Mouse (Mus musculus) thymus, adult 2 months (tissue): ENCODE measurements around the gene Best2. TPM values are rescaled to one million over a fixed set of nuclear protein-coding genes. Genes with fewer than 3 reads are reported as not detected.

Experiments used
- DNase-seq: peaks from one replicate; pipeline ENCODE4 v3.0.0; 2021
- H3K27ac ChIP-seq: fragments of 200-500 bp; 2 replicates; pipeline ENCODE4 v1.5.1; 2012; ENCODE audit warnings: low read length, control low read depth; ENCODE audit not compliant: control insufficient read depth, insufficient read depth
- H3K27me3 ChIP-seq: fragments of 200-500 bp; 2 replicates; pipeline ENCODE4 v1.6.1; 2012; ENCODE audit warnings: mild to moderate bottlenecking, low read length, moderate library complexity, mixed read lengths; ENCODE audit not compliant: control insufficient read depth, insufficient read depth
- H3K36me3 ChIP-seq: fragments of 200-500 bp; 2 replicates; pipeline ENCODE4 v1.6.1; 2012; ENCODE audit warnings: mild to moderate bottlenecking, low read length, moderate library complexity; ENCODE audit not compliant: control insufficient read depth, insufficient read depth
- H3K4me1 ChIP-seq: fragments of 200-500 bp; replicated peaks from 2 replicates; pipeline ENCODE4 v1.6.1; 2012; ENCODE audit warnings: low read length; ENCODE audit not compliant: control insufficient read depth, insufficient read depth
- H3K4me3 ChIP-seq: fragments of 200-500 bp; 2 replicates; pipeline ENCODE4 v1.5.1; 2012; ENCODE audit warnings: mild to moderate bottlenecking, low read length, control low read depth, moderate library complexity; ENCODE audit not compliant: control insufficient read depth, insufficient read depth
- CTCF ChIP-seq: fragments of 200-500 bp; IDR thresholded peaks from 2 replicates; pipeline ENCODE4 v1.5.1; 2012; ENCODE audit warnings: mild to moderate bottlenecking, control low read depth, low read length, moderate library complexity, borderline replicate concordance; ENCODE audit not compliant: control insufficient read depth, poor library complexity, insufficient read depth; ENCODE audit errors: extremely low read depth
- POLR2A ChIP-seq: fragments of 200-500 bp; IDR thresholded peaks from 2 replicates; pipeline ENCODE4 v1.6.1; 2012; ENCODE audit warnings: mild to moderate bottlenecking, low read length, control low read depth, moderate library complexity; ENCODE audit not compliant: control insufficient read depth, poor library complexity, insufficient read depth; ENCODE audit errors: extremely low read depth
- WGBS: fragments of 180-500 bp; shearing (Covaris S2); methylation state at CpG from one replicate; pipeline ENCODE4 v1.1.7; 2018; 5-methylcytosine and 5-hydroxymethylcytosine counted together
- polyA plus RNA-seq: library from polyadenylated mRNA; depleted of rRNA; stranded (reverse); fragments of >200 nt; gene quantifications from 2 replicates; pipeline ENCODE4 v1.2.3, GENCODE M21; 2012; rRNA removed

The Best2 gene
- polyA plus RNA-seq, 1 experiment, result 0.67 TPM

DNA sequence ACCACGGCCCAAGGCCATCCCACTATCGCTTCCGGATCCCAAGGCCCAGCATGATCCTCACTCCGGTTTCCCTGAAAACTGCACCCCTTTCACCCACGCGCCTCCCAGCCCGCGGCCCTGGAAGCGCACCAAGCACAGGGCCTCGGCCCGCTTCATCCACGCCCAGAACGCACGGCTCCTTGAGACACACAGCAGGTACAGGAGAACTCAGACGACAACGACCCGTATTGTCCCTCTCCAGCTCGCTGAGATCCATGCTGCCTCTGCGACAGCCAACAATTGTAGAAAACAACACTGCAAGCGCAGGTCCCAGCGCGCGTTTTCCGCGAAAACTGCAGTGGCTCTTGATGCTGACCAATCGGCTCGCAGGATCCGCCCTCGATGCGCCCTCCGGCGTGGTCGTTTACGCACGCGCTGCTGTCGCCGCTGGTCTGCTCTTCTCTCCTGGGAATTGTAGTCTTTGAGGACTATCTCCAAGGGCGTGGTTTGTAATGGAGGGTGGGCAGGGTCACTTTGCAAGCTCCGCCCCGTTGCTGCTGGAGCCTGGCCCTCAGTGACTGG lies 48.5 kb downstream of the Best2 start:
- 0 out of 2 replicates have a peak overlapping the region, but pooled peaks have one; percentile 9 for H3K27ac ChIP-seq
- TF ChIP-seq CTCF (no peak), POLR2A (peak; percentile 55; the same call in 1 of the 2 replicates)

GRCm38 (mm10) chr8:84963952-84964351 lies 50.4 kb downstream of the Best2 start:
- H3K4me1 ChIP-seq, result peaks cover 23% of the 10 kb centered on the region
- 94% methylated on average over 4 of the region's 4 CpGs for WGBS
- no peak overlapping the region for H3K4me3 ChIP-seq
- no peak overlapping the region for H3K27ac ChIP-seq
- DNase-seq, result no peak
- H3K27me3 ChIP-seq, result no peaks in the 10 kb centered on the region
- no peaks in the 10 kb centered on the region for H3K36me3 ChIP-seq
- TF ChIP-seq CTCF (no peak), POLR2A (no peak)

More for the DNA sequence above, 48.5 kb downstream of the Best2 start:
- Histone ChIP-seq H3K36me3 (no peaks in the 10 kb centered on the region), H3K4me1 (peaks cover 30% of the 10 kb centered on the region), H3K4me3 (peak overlapping the region; percentile 76), H3K27me3 (no peaks in the 10 kb centered on the region)
- under 1% methylated on average over 41 of the region's 41 CpGs for WGBS
- DNase-seq, result peak; percentile 87

- H3K4me3 ChIP-seq, result no peak overlapping the region
- no peaks in the 10 kb centered on the region for H3K27me3 ChIP-seq
- 95% methylated on average over 7 of the region's 7 CpGs for WGBS
- no peak for DNase-seq
- no peak overlapping the region for H3K27ac ChIP-seq
- no peaks in the 10 kb centered on the region for H3K4me1 ChIP-seq
- TF ChIP-seq POLR2A (no peak), CTCF (no peak)
- no peaks in the 10 kb centered on the region for H3K36me3 ChIP-seq
Measured at GRCm38 (mm10) chr8:84959811-84960210, 54.5 kb downstream of the Best2 start.

Other genes starting within 250 kb of the Best2 start
- 17.7 and 18.2 TPM in 2 replicates for gene Nfix, start 214.2 kb downstream of the Best2 start, polyA plus RNA-seq
- gene Dand5, start 191.7 kb downstream of the Best2 start, polyA plus RNA-seq, result 2.2 TPM in 2 replicates
- gene Gadd45gip1, start 183.0 kb downstream of the Best2 start, polyA plus RNA-seq, result 52.9 and 60.6 TPM in 2 replicates
- gene Rad23a, start 173.9 kb downstream of the Best2 start, polyA plus RNA-seq, result 109 and 117 TPM in 2 replicates
- gene Calr, start 167.6 kb downstream of the Best2 start, polyA plus RNA-seq, result 182 and 186 TPM in 2 replicates
- 93.5 and 103 TPM in 2 replicates for gene Farsa, start 157.5 kb downstream of the Best2 start, polyA plus RNA-seq
- 9.4 and 11.6 TPM in 2 replicates for gene Syce2, start 142.4 kb downstream of the Best2 start, polyA plus RNA-seq
- 78.7 and 85.2 TPM in 2 replicates for gene Gcdh, start 120.6 kb downstream of the Best2 start, polyA plus RNA-seq
- gene Klf1, start 112.6 kb downstream of the Best2 start, polyA plus RNA-seq, result 0.13 and 0.23 TPM in 2 replicates
- 16.4 and 23.8 TPM in 2 replicates for gene Dnase2a, start 106.0 kb downstream of the Best2 start, polyA plus RNA-seq
- gene Mast1, start 77.2 kb downstream of the Best2 start, polyA plus RNA-seq, result 0.35 and 0.36 TPM in 2 replicates
- 0.13 and 0.17 TPM in 2 replicates for gene Rtbdn, start 67.5 kb downstream of the Best2 start, polyA plus RNA-seq
- gene Gm49661, start 45.1 kb downstream of the Best2 start, polyA plus RNA-seq, result 4.3 TPM in 1 of 2 replicates, not detected in the other
- gene Prdx2, start 44.9 kb downstream of the Best2 start, polyA plus RNA-seq, result 162 and 183 TPM in 2 replicates
- 69.4 and 76.1 TPM in 2 replicates for gene Rnaseh2a, start 44.8 kb downstream of the Best2 start, polyA plus RNA-seq
- gene Junb, start 35.8 kb downstream of the Best2 start, polyA plus RNA-seq, result 125 and 128 TPM in 2 replicates
- gene Hook2, start 23.9 kb downstream of the Best2 start, polyA plus RNA-seq, result 7.2 and 7.4 TPM in 2 replicates
- gene Asna1, start 10.8 kb upstream of the Best2 start, polyA plus RNA-seq, result 139 and 152 TPM in 2 replicates
- 172 and 173 TPM in 2 replicates for gene Trir, start 12.3 kb upstream of the Best2 start, polyA plus RNA-seq
- 138 and 144 TPM in 2 replicates for gene Tnpo2, start 22.4 kb upstream of the Best2 start, polyA plus RNA-seq
- 25.0 and 29.3 TPM in 2 replicates for gene Fbxw9, start 45.5 kb upstream of the Best2 start, polyA plus RNA-seq
- 1.4 TPM in 1 of 2 replicates, not detected in the other for gene Gm5741, start 53.5 kb upstream of the Best2 start, polyA plus RNA-seq
- gene Dhps, start 57.2 kb upstream of the Best2 start, polyA plus RNA-seq, result 105 TPM in 2 replicates
- 123 and 141 TPM in 2 replicates for gene Wdr83os, start 66.2 kb upstream of the Best2 start, polyA plus RNA-seq
- 51.9 and 56.3 TPM in 2 replicates for gene Wdr83, start 66.8 kb upstream of the Best2 start, polyA plus RNA-seq
- gene Man2b1, start 68.7 kb upstream of the Best2 start, polyA plus RNA-seq, result 191 and 210 TPM in 2 replicates
- gene Zfp791, start 108.6 kb upstream of the Best2 start, polyA plus RNA-seq, result 0.12 and 0.22 TPM in 2 replicates
- not detected in 2 replicates for gene Cks1brt, start 137.4 kb upstream of the Best2 start, polyA plus RNA-seq
- gene Olfr371, start 211.5 kb upstream of the Best2 start, polyA plus RNA-seq, result not detected in 2 replicates